Mouse (Mus musculus) right cerebral cortex, adult 2 months (tissue): ENCODE measurements around the gene Ttll9.

Experiments used
- DNase-seq, 2 experiments: peaks; one replicate each; pipeline ENCODE4 v3.0.0; 2021 to 2022; ENCODE audit warnings: low spot score in 2 of 2

Ttll9 gene

GRCm38 (mm10) chr2:153013724-153014515 lies 51.6 kb downstream of the Ttll9 start:
- DNase-seq, result peak; percentile 45 to 56

- DNase-seq, result peak; percentile 95 to 96
Observed at GRCm38 (mm10) chr2:153014758-153015593, 52.7 kb downstream of the Ttll9 start, which contains the start of gene Pdrg1. Gene Pdrg1, minus strand, starts transcription at chr2:153015427.

GRCm38 (mm10) chr2:153015804-153016203 lies 53.5 kb downstream of the Ttll9 start:
- DNase-seq, result no peak

- DNase-seq, result no peak
Observed at GRCm38 (mm10) chr2:153016786-153017185, 54.5 kb downstream of the Ttll9 start.

- no peak for DNase-seq
Observed at GRCm38 (mm10) chr2:153019355-153019754, 57.1 kb downstream of the Ttll9 start.

- DNase-seq, result no peak
Observed at GRCm38 (mm10) chr2:153021163-153021562, 58.9 kb downstream of the Ttll9 start.

GRCm38 (mm10) chr2:153022855-153023254 lies 60.6 kb downstream of the Ttll9 start:
- DNase-seq, result peak; percentile 30 to 41

GRCm38 (mm10) chr2:153026052-153026451 lies 63.8 kb downstream of the Ttll9 start:
- no peak for DNase-seq

- DNase-seq, result no peak
Observed at GRCm38 (mm10) chr2:153027501-153027900, 65.2 kb downstream of the Ttll9 start.

- DNase-seq, result no peak
Observed at GRCm38 (mm10) chr2:153030422-153030821, 68.1 kb downstream of the Ttll9 start.

GRCm38 (mm10) chr2:153031126-153032082 lies 69.1 kb downstream of the Ttll9 start, which contains the start of gene Xkr7:
Gene Xkr7, plus strand, starts transcription at chr2:153031852.
- DNase-seq, result peak in 1 of 2 experiments; percentile 31

- no peak for DNase-seq
Observed at GRCm38 (mm10) chr2:153032083-153032842, 70.0 kb downstream of the Ttll9 start.

- no peak for DNase-seq
Observed at GRCm38 (mm10) chr2:153032973-153033372, 70.7 kb downstream of the Ttll9 start.

GRCm38 (mm10) chr2:153033545-153034230 lies 71.4 kb downstream of the Ttll9 start:
- no peak for DNase-seq

- DNase-seq, result no peak
Observed at GRCm38 (mm10) chr2:153036690-153037089, 74.4 kb downstream of the Ttll9 start.

- no peak for DNase-seq
Observed at GRCm38 (mm10) chr2:153043886-153044285, 81.6 kb downstream of the Ttll9 start.

GRCm38 (mm10) chr2:153045884-153046299 lies 83.6 kb downstream of the Ttll9 start:
- peak; percentile 64 to 72 for DNase-seq

- peak in 1 of 2 experiments; percentile 76 for DNase-seq
Observed at GRCm38 (mm10) chr2:153047828-153048465, 85.7 kb downstream of the Ttll9 start.

GRCm38 (mm10) chr2:153049288-153049996 lies 87.2 kb downstream of the Ttll9 start:
- DNase-seq, result peak; percentile 60
